Mouse (Mus musculus) megakaryocyte, embryonic 14.5 days (primary cell): ENCODE results near the gene Slc7a6os.

Experiments
- FLI1 ChIP-seq: IDR thresholded peaks from 2 replicates; pipeline ENCODE4 v1.6.1; 2012; ENCODE audit warnings: low read length, inconsistent platforms, mixed read lengths
- GATA1 ChIP-seq: IDR thresholded peaks from 3 replicates; pipeline ENCODE4 v1.6.1; 2012; ENCODE audit warnings: mixed read lengths, low read length, inconsistent platforms, borderline replicate concordance

GRCm38 (mm10) chr8:106213959-106214358 lies 3.2 kb upstream of the Slc7a6os start:
- no peak for TF ChIP-seq GATA1
- no peak for TF ChIP-seq FLI1
